In the genomic region with DNA sequence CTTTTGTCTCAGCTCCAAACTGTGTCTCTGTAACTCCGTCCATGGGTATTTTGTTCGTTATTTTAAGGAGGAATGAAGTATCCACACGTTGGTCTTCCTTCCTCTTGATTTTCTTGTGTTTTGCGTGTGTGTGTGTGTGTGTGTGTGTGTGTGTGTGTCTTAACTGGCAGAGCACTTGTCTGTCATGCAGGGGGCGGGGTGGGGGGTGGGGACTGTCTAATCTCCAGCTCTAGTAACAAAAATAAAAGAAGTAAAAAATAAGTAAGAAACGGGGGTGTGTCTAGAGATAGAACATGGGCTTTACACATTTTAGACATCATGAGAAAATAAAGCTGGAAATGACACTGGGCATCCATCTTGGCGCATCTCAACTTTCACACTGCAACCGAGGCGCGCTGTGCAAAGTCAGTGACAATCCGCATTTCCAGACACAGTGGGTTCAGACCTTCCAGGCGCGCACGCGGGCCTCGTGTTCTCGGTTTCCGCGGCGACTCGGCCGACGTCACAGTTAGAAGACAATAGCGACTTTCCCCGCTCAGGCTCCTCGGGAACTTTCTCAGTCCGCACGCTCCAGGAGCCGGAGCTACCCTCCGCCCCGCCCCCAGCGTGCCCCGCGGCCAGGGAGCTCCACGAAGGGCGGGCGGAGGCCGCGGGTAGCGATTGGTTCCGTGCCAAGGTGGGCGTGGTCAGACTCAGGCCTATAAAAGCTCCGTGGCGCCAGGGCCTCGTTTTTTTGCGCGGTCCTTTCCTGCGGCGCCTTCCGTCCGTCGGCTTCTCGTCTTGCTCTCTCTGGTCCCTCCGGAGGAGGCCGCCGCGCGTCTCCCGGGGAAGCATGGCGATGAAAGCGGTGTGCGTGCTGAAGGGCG, we compare ENCODE assay signal across 8 mouse cellular contexts. TPM values are rescaled to one million over a fixed set of nuclear protein-coding genes. Genes with fewer than 3 reads are reported as not detected.
DNase-seq lines count a peak whose midpoint lies in the region; ATAC-seq and TF ChIP-seq lines count a peak whose summit lies in the region.

TSS of gene Sod1 (plus strand) at position 729 of the 866 bp plus-strand sequence.

- H3K9me3 ChIP-seq in MEL (replicated peaks; ENCODE audit: insufficient read depth, low read length): no peaks in the 10 kb centered on the region
- H3K9me3 ChIP-seq in lung, embryonic 16.5 days (ENCODE audit: control insufficient read depth, low read length): no peaks in the 10 kb centered on the region

- peak within 1 kb of the TSS; percentile 94 for H3K9ac ChIP-seq in MEL (ENCODE audit: control insufficient read depth, low read depth, low read length, poor library complexity, severe bottlenecking)
- peak within 1 kb of the TSS; percentile 95 for H3K9ac ChIP-seq in lung, embryonic 16.5 days (ENCODE audit: low read length)

- no peak for TF ChIP-seq EP300 in MEL (IDR thresholded peaks at IDR 0.05; ENCODE audit: low read depth in 1 of 2, low read length in 2 of 2)

- H3K27me3 ChIP-seq in MEL (ENCODE audit: control insufficient read depth in 1 of 2, insufficient read depth in 2 of 2, low read length in 2 of 2): no peaks in the 10 kb centered on the region
- H3K27me3 ChIP-seq in cerebellum, adult 2 months (ENCODE audit: control insufficient read depth, insufficient read depth, low read length): no peaks in the 10 kb centered on the region
- no peaks in the 10 kb centered on the region for H3K27me3 ChIP-seq in lung, embryonic 16.5 days (ENCODE audit: control insufficient read depth, insufficient read depth, low read depth, low read length)

- TF ChIP-seq RAD21 in MEL (IDR thresholded peaks at IDR 0.05; ENCODE audit: low read depth, low read length): no peak

- peaks cover 2 to 23% of the 10 kb centered on the region in 2 experiments; a peak in 3 of 4 replicates for H3K4me1 ChIP-seq in MEL (ENCODE audit: control insufficient read depth in 1 of 2, insufficient read depth in 2 of 2, low read length in 2 of 2)
- H3K4me1 ChIP-seq in cerebellum, adult 2 months (ENCODE audit: control insufficient read depth, insufficient read depth, low read length): no peaks in the 10 kb centered on the region; the same call in 1 of the 2 replicates
- H3K4me1 ChIP-seq in lung, embryonic 16.5 days (replicated peaks; ENCODE audit: control insufficient read depth, insufficient read depth, low read length): peaks cover 20% of the 10 kb centered on the region

- H3K4me2 ChIP-seq in lung, embryonic 16.5 days (ENCODE audit: low read depth, low read length): peak within 1 kb of the TSS; percentile 71

- peak within 1 kb of the TSS; percentile 83 for H3K27ac ChIP-seq in MEL (ENCODE audit: control insufficient read depth, low read depth, low read length)
- peak within 1 kb of the TSS; percentile 57 for H3K27ac ChIP-seq in cerebellum, adult 2 months (ENCODE audit: insufficient read depth, low read length)
- peak within 1 kb of the TSS; percentile 94 for H3K27ac ChIP-seq in lung, embryonic 16.5 days (ENCODE audit: low read length)

- no peak for TF ChIP-seq CTCF in MEL (IDR thresholded peaks at IDR 0.05 in 2 of 3, conservative IDR thresholded peaks at IDR 0.05 in 1 of 3; ENCODE audit: control insufficient read depth in 1 of 3, insufficient read depth in 1 of 3, low read depth in 2 of 3, low read length in 3 of 3, poor library complexity in 1 of 3, severe bottlenecking in 1 of 3)
- TF ChIP-seq CTCF in cerebellum, adult 2 months (IDR thresholded peaks at IDR 0.05; ENCODE audit: borderline replicate concordance, insufficient read depth, low read depth, low read length): no peak

- ATAC-seq in hematopoietic stem cell, adult 5-6 weeks (replicated peaks in 1 of 2; ENCODE audit: insufficient read depth in 1 of 2, low FRiP score in 2 of 2, low TSS enrichment in 1 of 2, low read depth in 1 of 2, poor library complexity in 2 of 2, severe bottlenecking in 2 of 2): peak; percentile 92
- peak; percentile 96 for ATAC-seq in lung, embryonic 16.5 days (ENCODE audit: low read depth)

- peaks cover 35% of the 10 kb centered on the region for H3K79me2 ChIP-seq in MEL (ENCODE audit: control insufficient read depth, insufficient read depth, low read length, poor library complexity)

- TF ChIP-seq POLR2A in MEL (IDR thresholded peaks at IDR 0.05; ENCODE audit: control insufficient read depth in 1 of 2, insufficient read depth in 1 of 2, low read depth in 1 of 2, low read length in 2 of 2, poor library complexity in 1 of 2): peak; percentile 92 to 99
- TF ChIP-seq POLR2A in cerebellum, adult 2 months (IDR thresholded peaks at IDR 0.05; ENCODE audit: borderline replicate concordance, insufficient read depth, low read length): peak; percentile 86

- H3K36me3 ChIP-seq in MEL (ENCODE audit: control insufficient read depth in 1 of 2, insufficient read depth in 2 of 2, low read length in 2 of 2): peaks cover 15 to 32% of the 10 kb centered on the region in 2 experiments
- H3K36me3 ChIP-seq in lung, embryonic 16.5 days (ENCODE audit: control insufficient read depth, insufficient read depth, low read length): peaks cover 6% of the 10 kb centered on the region

- 1% methylated on average over 63 of the region's 63 CpGs for WGBS in cerebellum, adult 2 months
- WGBS in lung, embryonic 16.5 days: 1% methylated on average over 62 of the region's 63 CpGs

- DNase-seq in MEL (ENCODE audit: low read depth, low spot score): peak; percentile 93
- peak; percentile 92 to 98 for DNase-seq in cerebellum, adult 2 months
- peak; percentile 96 for DNase-seq in forelimb bud, embryonic 11.5 days (ENCODE audit: low read depth, low spot score)
- peak; percentile 69 for DNase-seq in layer of hippocampus, adult 9-10 months (ENCODE audit: low spot score)
- peak; percentile 98 for DNase-seq in ovary, postnatal 10 days (ENCODE audit: low spot score)
- DNase-seq in thymus, postnatal 10 days (ENCODE audit: low spot score in 2 of 2): peak; percentile 96 to 99

- peak within 1 kb of the TSS; percentile 78 to 86 for H3K4me3 ChIP-seq in MEL (ENCODE audit: control insufficient read depth in 1 of 2, insufficient read depth in 1 of 2, low read depth in 2 of 2, low read length in 2 of 2)
- H3K4me3 ChIP-seq in cerebellum, adult 2 months (replicated peaks; ENCODE audit: insufficient read depth, low read depth, low read length): peak within 1 kb of the TSS; percentile 95
- peak within 1 kb of the TSS; percentile 93 for H3K4me3 ChIP-seq in lung, embryonic 16.5 days (ENCODE audit: low read length)

TF ChIP-seq in MEL, 35 proteins besides CTCF, POLR2A, EP300 and RAD21 (continues in another document):
- TF ChIP-seq ZNF384 (IDR thresholded peaks at IDR 0.05; ENCODE audit: low read depth, low read length) (peak; percentile 91), E2F4 (IDR thresholded peaks at IDR 0.05; ENCODE audit: borderline replicate concordance, low read depth, low read length) (peak; percentile 21; the same call in 1 of the 2 replicates), JUND (IDR thresholded peaks at IDR 0.05; ENCODE audit: low read depth, low read length) (no peak), NRF1 (IDR thresholded peaks at IDR 0.05; ENCODE audit: insufficient read depth, low read depth, low read length, poor library complexity, severe bottlenecking) (0 out of 2 replicates have a peak, but pooled peaks have one; percentile 16), MAFK (IDR thresholded peaks at IDR 0.05; ENCODE audit: borderline replicate concordance, low read depth, low read length) (no peak), SIN3A (IDR thresholded peaks at IDR 0.05; ENCODE audit: low read length) (no peak; the same call in 1 of the 2 replicates), ZMIZ1 (IDR thresholded peaks at IDR 0.05; ENCODE audit: low read depth, low read length) (peak; percentile 98), CHD1 (IDR thresholded peaks at IDR 0.05; ENCODE audit: low read depth, low read length) (no peak), ZC3H11A (IDR thresholded peaks at IDR 0.05; ENCODE audit: low read depth, low read length) (no peak), GABPA (IDR thresholded peaks at IDR 0.05; ENCODE audit: low read depth, low read length) (no peak), POLR2AphosphoS2 (IDR thresholded peaks at IDR 0.05; ENCODE audit: low read length) (peak; percentile 98), KAT2A (conservative IDR thresholded peaks at IDR 0.05; ENCODE audit: low read depth, low read length) (no peak), ETS1 (IDR thresholded peaks at IDR 0.05; ENCODE audit: low read depth, low read length) (peak; percentile 35; the same call in 1 of the 2 replicates), CHD2 (IDR thresholded peaks at IDR 0.05; ENCODE audit: low read length) (no peak), MYC (IDR thresholded peaks at IDR 0.05; ENCODE audit: low read depth, low read length) (0 out of 2 replicates have a peak, but pooled peaks have one; percentile 12), MEF2A (IDR thresholded peaks at IDR 0.05; ENCODE audit: extremely low read depth, insufficient replicate concordance, low read depth, low read length, poor library complexity, severe bottlenecking) (no peak), MAX (IDR thresholded peaks at IDR 0.05; ENCODE audit: low read length) (peak; percentile 73), HCFC1 (IDR thresholded peaks at IDR 0.05; ENCODE audit: low read depth, low read length) (peak; percentile 70), GATA1 (IDR thresholded peaks at IDR 0.05; ENCODE audit: low read depth, low read length) (no peak), TBP (IDR thresholded peaks at IDR 0.05; ENCODE audit: low read depth, low read length) (peak; percentile 97), USF2 (IDR thresholded peaks at IDR 0.05; ENCODE audit: borderline replicate concordance in 1 of 2, insufficient read depth in 1 of 2, low read depth in 1 of 2, low read length in 2 of 2) (no peak), MXI1 (IDR thresholded peaks at IDR 0.05; ENCODE audit: low read depth, low read length) (peak; percentile 77), SMC3 (IDR thresholded peaks at IDR 0.05; ENCODE audit: low read depth, low read length) (no peak), NELFE (IDR thresholded peaks at IDR 0.05; ENCODE audit: low read depth, low read length) (peak; percentile 99), POLR2AphosphoS5 (IDR thresholded peaks at IDR 0.05; ENCODE audit: borderline replicate concordance, low read depth, low read length) (peak; percentile 94), USF1 (IDR thresholded peaks at IDR 0.05; ENCODE audit: low read depth, low read length) (no peak), UBTF (IDR thresholded peaks at IDR 0.05; ENCODE audit: borderline replicate concordance, insufficient read depth, low read depth, low read length) (no peak), TCF12 (IDR thresholded peaks at IDR 0.05; ENCODE audit: low read depth, low read length) (peak; percentile 54)

RNA-seq across cellular contexts. Expression of gene Sod1, which starts in this region (rescaled TPM):
- total RNA-seq in MEL (2012; rRNA removed): 380 and 494 TPM in 2 replicates
- 1,000 to 10,000 TPM in 1 of 2 experiments, 100 to 1,000 TPM in 1; 474 to 1,094 TPM for polyA plus RNA-seq in MEL (2012; ENCODE audit: insufficient read depth in 1 of 2, insufficient read length in 2 of 2, low read depth in 1 of 2, low replicate concordance in 2 of 2, missing spikeins in 1 of 2)
- 701 and 752 TPM in 2 replicates for polyA plus RNA-seq in cerebellum, adult 2 months (2012; rRNA removed)
- 589 and 614 TPM in 2 replicates for total RNA-seq in hematopoietic stem cell, adult 5-6 weeks (2017)
- 1,312 and 1,369 TPM in 2 replicates for polyA plus RNA-seq in lung, embryonic 16.5 days (2015; fragmentation: Nextera tagmentation; extraction: Ambion mirVana)

Comparison
In these comparisons a context has a peak if more than half of its experiments do, and no peak if none do; other contexts are left out.
1. Peak in every context shown above with its lines: DNase-seq, ATAC-seq, H3K4me3 ChIP-seq and H3K27ac ChIP-seq.